Mouse (Mus musculus) forebrain, embryonic 14.5 days (tissue): ENCODE data around the gene Slc25a5. TPM values are rescaled to one million over a fixed set of nuclear protein-coding genes. Genes with fewer than 3 reads are reported as not detected.

Experiments
- ATAC-seq: fragments of 200-750 bp; cut with Nextera tagmentation; 2 replicates; pipeline ENCODE4 v1.8.0; 2017; ENCODE audit warnings: mild to moderate bottlenecking, moderate library complexity
- DNase-seq: peaks from one replicate; pipeline ENCODE4 v3.0.0-alpha.2; 2015; ENCODE audit warnings: low spot score
- H3K27ac ChIP-seq: fragments of 300-500 bp; sonication (generic); 2 replicates; pipeline ENCODE4 v1.5.1; 2014; ENCODE audit warnings: low read depth, mild to moderate bottlenecking, control low read depth, low read length, moderate library complexity
- H3K27me3 ChIP-seq: fragments of 300-500 bp; sonication (generic); replicated peaks from 2 replicates; pipeline ENCODE4 v1.6.1; 2014; ENCODE audit warnings: low read length, control low read depth, mixed read lengths; ENCODE audit not compliant: control insufficient read depth, insufficient read depth
- H3K36me3 ChIP-seq: fragments of 300-500 bp; sonication (generic); 2 replicates; pipeline ENCODE4 v1.6.1; 2014; ENCODE audit warnings: low read length, control low read depth; ENCODE audit not compliant: control insufficient read depth, insufficient read depth
- H3K4me1 ChIP-seq: fragments of 300-500 bp; sonication (generic); 2 replicates; pipeline ENCODE4 v1.6.1; 2014; ENCODE audit warnings: antibody characterized with exemption, low read length, control low read depth; ENCODE audit not compliant: control insufficient read depth, insufficient read depth
- H3K4me2 ChIP-seq: fragments of 300-500 bp; sonication (generic); 2 replicates; pipeline ENCODE4 v1.6.1; 2014; ENCODE audit warnings: mild to moderate bottlenecking, control low read depth, low read length
- H3K4me3 ChIP-seq: fragments of 300-500 bp; sonication (generic); 2 replicates; pipeline ENCODE4 v1.5.1; 2014; ENCODE audit warnings: low read depth, low read length, control low read depth
- H3K9ac ChIP-seq: fragments of 300-500 bp; sonication (generic); 2 replicates; pipeline ENCODE4 v1.6.1; 2014; ENCODE audit warnings: mild to moderate bottlenecking, low read length, control low read depth, moderate library complexity
- H3K9me3 ChIP-seq: fragments of 300-500 bp; sonication (generic); replicated peaks from 2 replicates; pipeline ENCODE4 v1.6.1; 2016; ENCODE audit warnings: low read length, control low read depth, mixed read lengths; ENCODE audit not compliant: control insufficient read depth
- WGBS: fragments of 180-500 bp; shearing (Covaris S2); extraction: QIAGEN DNeasy Blood & Tissue Kit; methylation state at CpG from one replicate; pipeline ENCODE4 v1.1.7; 2014; 5-methylcytosine and 5-hydroxymethylcytosine counted together
- polyA plus RNA-seq: library from polyadenylated mRNA; unstranded; fragments of >200 nt; fragmentation: Nextera tagmentation; extraction: Ambion mirVana; gene quantifications from 2 replicates; pipeline ENCODE4 v1.2.1, GENCODE M21; 2014

The Slc25a5 gene
- polyA plus RNA-seq, 1 experiment from 2014 or later = 711 TPM

DNA sequence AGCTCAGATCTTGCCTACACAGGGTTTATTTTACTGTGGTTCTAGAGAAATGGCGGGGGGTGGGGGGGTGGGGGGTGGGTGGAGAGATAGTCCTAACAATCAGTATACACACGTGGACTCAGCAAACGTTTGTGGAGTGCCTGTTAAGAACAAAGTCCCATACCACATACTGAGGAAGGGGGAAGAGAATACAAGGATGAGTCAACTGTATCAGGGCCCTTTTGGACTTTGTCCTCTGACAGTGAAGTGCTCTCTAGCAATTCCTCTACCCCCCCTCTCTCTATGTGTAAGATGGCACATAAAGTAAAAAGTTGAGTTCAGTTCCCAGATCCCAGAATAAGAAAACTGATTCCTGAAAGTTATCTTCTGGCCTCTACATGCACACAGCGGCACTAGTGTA lies 24.1 kb downstream of the Slc25a5 start:
- 68% methylated on average over 4 of the region's 4 CpGs for WGBS
- Histone ChIP-seq H3K27ac (no peak overlapping the region), H3K9ac (no peak overlapping the region), H3K4me2 (no peak overlapping the region), H3K4me1 (no peaks in the 10 kb centered on the region), H3K4me3 (no peak overlapping the region), H3K27me3 (no peaks in the 10 kb centered on the region), H3K9me3 (no peaks in the 10 kb centered on the region), H3K36me3 (no peaks in the 10 kb centered on the region)
- no peak for DNase-seq
- ATAC-seq = no peak

DNA sequence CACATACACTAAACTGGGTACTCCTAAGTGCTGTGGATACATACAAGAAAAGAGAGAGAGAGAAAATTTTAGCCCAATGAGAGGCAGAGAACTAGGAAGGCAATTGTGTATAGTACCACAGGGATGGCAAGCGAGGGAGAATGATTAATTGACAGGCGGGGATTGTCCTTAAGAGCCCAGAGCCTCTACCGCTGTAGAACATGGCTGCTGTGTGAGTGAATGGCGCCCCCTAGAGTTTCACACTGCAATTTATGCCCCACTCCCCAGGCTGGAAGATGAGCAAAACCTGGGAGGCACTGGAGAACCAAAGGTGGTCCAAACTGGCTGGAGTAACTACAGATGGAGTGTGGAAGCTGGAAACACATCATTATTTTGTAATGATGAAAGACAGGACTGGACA lies 24.8 kb downstream of the Slc25a5 start:
- Histone ChIP-seq H3K27me3 (no peaks in the 10 kb centered on the region), H3K36me3 (no peaks in the 10 kb centered on the region), H3K4me1 (no peaks in the 10 kb centered on the region), H3K9ac (no peak overlapping the region), H3K27ac (no peak overlapping the region), H3K4me3 (no peak overlapping the region), H3K4me2 (no peak overlapping the region), H3K9me3 (no peaks in the 10 kb centered on the region)
- DNase-seq (peak; percentile 71), ATAC-seq (0 out of 2 replicates have a peak, but pooled peaks have one; percentile 35)
- 17% methylated on average over 4 of the region's 4 CpGs for WGBS

DNA sequence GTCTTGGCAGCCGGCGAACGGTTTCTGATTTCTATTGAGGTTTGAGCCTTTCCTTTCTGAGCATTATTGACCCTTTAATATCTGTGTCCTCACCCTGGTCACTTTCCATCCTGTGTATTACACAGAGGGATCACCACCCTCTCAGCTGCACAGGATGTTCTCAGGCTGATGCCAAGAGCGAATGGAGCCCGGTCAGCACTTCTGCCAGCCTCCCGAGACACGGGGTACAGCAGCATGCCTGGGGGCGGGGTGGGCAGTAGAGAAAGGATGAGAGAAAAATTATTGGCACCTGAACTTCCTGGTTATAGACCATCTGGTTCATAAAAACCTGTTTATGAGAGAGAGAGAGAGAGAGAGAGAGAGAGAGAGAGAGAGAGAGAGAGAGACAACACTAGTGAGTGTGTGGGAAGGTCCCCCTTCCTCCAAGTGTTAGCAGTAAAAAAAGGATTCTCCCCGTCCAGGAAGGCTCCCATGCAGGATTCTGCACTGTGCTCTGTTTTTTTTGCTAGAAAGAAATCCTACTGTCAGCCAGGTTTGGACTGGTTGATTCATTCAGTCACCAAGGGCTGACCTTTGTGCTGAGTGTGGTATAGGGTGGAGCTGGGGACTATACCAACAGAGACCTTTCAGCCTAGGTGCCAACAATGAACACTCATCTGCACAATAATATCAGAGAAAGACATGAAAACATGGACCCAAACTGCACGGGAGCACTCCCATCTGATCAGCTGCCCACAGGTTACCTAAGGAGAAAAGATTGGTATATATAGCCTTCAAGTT lies 28.7 kb downstream of the Slc25a5 start:
- ATAC-seq = no peak
- no peak for DNase-seq
- no peaks in the 10 kb centered on the region for H3K36me3 ChIP-seq
- no peaks in the 10 kb centered on the region for H3K4me1 ChIP-seq
- no peak overlapping the region for H3K27ac ChIP-seq
- no peak overlapping the region for H3K4me2 ChIP-seq
- no peaks in the 10 kb centered on the region for H3K9me3 ChIP-seq
- H3K9ac ChIP-seq = no peak overlapping the region
- H3K4me3 ChIP-seq = no peak overlapping the region
- no peaks in the 10 kb centered on the region for H3K27me3 ChIP-seq
- 87% methylated on average over 10 of the region's 10 CpGs for WGBS

DNA sequence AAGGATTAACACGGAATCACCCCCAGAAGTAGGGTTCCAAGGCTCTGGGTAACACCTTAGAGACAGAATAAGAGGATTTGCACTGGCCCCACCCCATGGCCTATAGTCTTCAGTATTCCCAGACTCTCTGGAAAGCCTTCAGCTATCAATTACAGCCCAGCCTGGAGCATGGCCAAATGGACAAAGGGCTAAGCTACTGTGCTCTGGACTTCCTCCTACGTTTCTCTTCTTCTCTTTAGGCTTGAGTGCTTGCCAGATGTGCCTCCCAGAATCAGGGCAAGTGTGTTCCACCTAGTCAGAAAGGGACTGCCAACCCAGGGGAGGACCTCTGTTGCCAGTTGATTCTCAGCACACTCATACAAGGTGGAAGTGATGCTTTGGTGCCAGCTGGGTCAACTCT lies 29.6 kb downstream of the Slc25a5 start:
- no peak overlapping the region for H3K4me3 ChIP-seq
- H3K4me2 ChIP-seq = no peak overlapping the region
- no peaks in the 10 kb centered on the region for H3K9me3 ChIP-seq
- H3K27me3 ChIP-seq = no peaks in the 10 kb centered on the region
- H3K36me3 ChIP-seq = no peaks in the 10 kb centered on the region
- DNase-seq = no peak
- 47% methylated on average over 2 of the region's 2 CpGs for WGBS
- no peaks in the 10 kb centered on the region for H3K4me1 ChIP-seq
- H3K9ac ChIP-seq = no peak overlapping the region
- H3K27ac ChIP-seq = no peak overlapping the region
- no peak for ATAC-seq

DNA sequence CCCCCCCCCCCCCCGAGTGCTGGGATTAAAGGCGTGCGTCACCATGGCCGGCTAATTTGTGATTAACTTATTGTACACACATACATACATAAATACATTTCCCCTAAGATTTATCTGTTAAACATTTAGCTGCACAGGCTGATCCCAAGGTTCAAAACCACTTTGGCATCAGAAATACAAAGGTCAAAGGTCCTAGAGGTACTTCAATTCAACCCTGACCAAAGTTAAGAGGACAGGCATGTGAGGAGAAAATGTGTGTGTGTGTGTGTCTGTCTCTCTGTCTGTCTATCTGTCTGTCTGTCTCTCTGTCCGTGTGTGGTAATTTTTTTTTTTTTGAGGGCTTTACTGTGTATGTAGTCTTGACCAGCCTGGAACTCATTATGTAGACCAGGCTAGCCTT lies 31.4 kb downstream of the Slc25a5 start:
- Histone ChIP-seq H3K4me3 (no peak overlapping the region), H3K36me3 (no peaks in the 10 kb centered on the region), H3K27me3 (no peaks in the 10 kb centered on the region), H3K4me1 (no peaks in the 10 kb centered on the region), H3K27ac (no peak overlapping the region), H3K4me2 (no peak overlapping the region), H3K9me3 (no peaks in the 10 kb centered on the region), H3K9ac (no peak overlapping the region)
- DNase-seq (no peak), ATAC-seq (no peak)
- 88% methylated on average over 5 of the region's 5 CpGs for WGBS

DNA sequence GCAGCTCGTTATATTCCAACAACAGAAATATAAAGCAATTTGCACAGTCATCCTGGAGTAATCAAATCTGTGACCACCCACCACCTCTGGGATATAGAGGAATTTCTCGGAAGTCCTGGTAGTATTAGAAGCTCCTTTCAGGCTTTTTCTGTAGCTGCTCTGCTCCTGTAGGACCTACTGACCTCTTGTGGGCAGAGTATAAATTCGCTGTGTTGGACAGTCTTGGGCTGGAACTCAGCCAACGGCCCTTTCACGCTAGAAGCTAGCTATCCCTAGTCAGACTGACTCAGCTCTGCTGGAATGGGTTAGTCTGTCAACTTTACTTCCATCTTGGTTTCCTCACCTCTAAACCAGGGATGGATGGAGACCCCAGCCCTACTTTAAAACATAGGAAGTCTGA lies 34.8 kb downstream of the Slc25a5 start:
- WGBS = 30% methylated on average over 5 of the region's 5 CpGs
- no peaks in the 10 kb centered on the region for H3K27me3 ChIP-seq
- no peak overlapping the region for H3K4me3 ChIP-seq
- no peaks in the 10 kb centered on the region for H3K9me3 ChIP-seq
- ATAC-seq (peak; percentile 32; the same call in 1 of the 2 replicates), DNase-seq (peak; percentile 54)
- no peak overlapping the region for H3K4me2 ChIP-seq
- no peaks in the 10 kb centered on the region for H3K4me1 ChIP-seq
- no peaks in the 10 kb centered on the region for H3K36me3 ChIP-seq
- no peak overlapping the region for H3K27ac ChIP-seq
- H3K9ac ChIP-seq = no peak overlapping the region

DNA sequence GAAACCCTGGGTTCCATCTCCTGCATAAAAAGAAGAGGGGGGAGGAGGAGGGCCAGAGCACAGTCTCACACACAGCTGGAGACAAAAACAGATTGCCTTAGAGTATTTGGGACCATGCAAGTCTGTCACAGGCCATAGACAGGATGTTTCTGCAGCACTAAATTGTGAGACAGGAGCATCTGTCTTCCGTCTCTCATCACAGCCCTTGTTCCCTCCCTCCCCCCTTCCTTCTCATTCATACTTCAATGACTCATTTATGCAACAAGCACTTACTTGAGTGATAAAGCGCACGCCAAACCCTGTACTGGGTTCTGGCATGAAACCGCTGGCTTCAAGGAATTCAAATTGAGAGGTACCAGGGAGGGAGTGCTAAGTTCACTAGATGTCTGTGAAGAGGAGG lies 36.2 kb downstream of the Slc25a5 start:
- H3K4me2 ChIP-seq = no peak overlapping the region
- ATAC-seq (no peak), DNase-seq (no peak)
- H3K9me3 ChIP-seq = no peaks in the 10 kb centered on the region
- H3K4me1 ChIP-seq = no peaks in the 10 kb centered on the region
- 78% methylated on average over 4 of the region's 4 CpGs for WGBS
- H3K9ac ChIP-seq = no peak overlapping the region
- no peaks in the 10 kb centered on the region for H3K27me3 ChIP-seq
- H3K36me3 ChIP-seq = no peaks in the 10 kb centered on the region
- H3K4me3 ChIP-seq = no peak overlapping the region
- no peak overlapping the region for H3K27ac ChIP-seq

DNA sequence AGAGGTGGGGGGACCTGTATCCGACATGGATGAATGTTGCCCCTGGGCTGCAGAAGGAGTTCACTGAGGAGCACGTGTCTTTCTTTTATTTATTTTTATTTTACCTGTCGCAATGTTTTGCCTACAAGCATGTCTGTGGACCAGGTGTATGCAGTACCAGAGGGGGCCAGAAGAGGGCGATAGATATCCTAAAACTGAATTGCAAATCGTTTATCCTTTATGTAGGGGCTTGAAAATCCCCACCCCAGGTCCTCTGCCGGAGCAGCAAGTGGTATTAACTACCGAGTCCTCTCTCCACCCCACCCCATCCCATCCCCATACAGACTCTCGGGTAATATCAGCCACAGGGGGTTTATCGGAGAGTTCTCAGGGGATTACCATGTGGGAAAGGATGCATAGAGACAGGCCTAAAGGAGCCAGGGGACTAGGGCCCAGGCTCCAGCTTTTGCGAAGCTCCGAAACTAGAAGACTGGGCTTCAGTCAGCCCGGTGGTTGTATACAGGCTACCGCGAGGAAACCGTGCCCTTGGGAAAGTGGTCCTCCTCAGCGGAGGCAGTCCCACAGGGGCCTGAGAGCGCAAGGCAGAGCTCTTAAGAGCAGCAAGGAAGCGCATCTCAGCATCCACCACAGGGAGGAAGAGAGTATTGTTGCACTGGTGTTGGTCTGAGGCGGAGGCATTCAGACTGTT lies 38.1 kb downstream of the Slc25a5 start:
- H3K4me2 ChIP-seq = peak overlapping the region; percentile 44
- no peaks in the 10 kb centered on the region for H3K9me3 ChIP-seq
- DNase-seq (peak; percentile 75), ATAC-seq (peak; percentile 67)
- H3K27me3 ChIP-seq = no peaks in the 10 kb centered on the region
- no peak overlapping the region for H3K27ac ChIP-seq
- H3K4me1 ChIP-seq = no peaks in the 10 kb centered on the region
- 37% methylated on average over 19 of the region's 19 CpGs for WGBS
- H3K9ac ChIP-seq = 0 out of 2 replicates have a peak overlapping the region, but pooled peaks have one; percentile 25
- no peaks in the 10 kb centered on the region for H3K36me3 ChIP-seq
- H3K4me3 ChIP-seq = peak overlapping the region; percentile 14; the same call in 1 of the 2 replicates

DNA sequence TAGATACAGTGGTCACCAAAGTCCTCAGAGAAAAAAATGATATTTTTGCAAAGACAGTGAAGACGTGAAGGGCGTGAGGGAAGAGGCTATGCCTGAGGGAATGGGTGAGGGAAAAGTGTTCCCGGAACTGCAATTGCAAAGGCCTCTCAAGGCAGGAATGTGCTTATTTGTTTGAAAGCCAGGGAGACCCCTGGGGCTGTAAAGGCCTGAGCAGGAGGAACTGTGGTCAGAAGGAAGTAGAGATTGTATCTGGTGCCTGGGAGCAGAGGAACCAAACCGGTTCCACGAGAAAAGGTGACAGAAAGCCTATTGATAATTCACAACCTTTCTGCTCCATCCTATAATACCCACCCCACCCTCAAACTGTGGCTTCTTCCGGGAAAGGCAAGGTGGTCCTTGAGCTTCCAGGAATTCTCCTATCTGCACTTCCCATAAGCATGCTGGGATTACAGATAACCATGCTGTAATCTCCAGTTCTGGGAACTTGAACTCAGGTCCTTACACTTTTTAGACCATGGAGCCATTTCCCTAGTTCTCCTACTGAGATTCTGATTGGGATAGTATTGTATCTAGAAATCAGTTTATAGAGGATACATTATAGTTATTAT lies 41.7 kb downstream of the Slc25a5 start:
- Histone ChIP-seq H3K27ac (no peak overlapping the region), H3K4me3 (no peak overlapping the region), H3K36me3 (no peaks in the 10 kb centered on the region), H3K4me1 (no peaks in the 10 kb centered on the region), H3K9me3 (no peaks in the 10 kb centered on the region), H3K27me3 (no peaks in the 10 kb centered on the region), H3K4me2 (no peak overlapping the region), H3K9ac (no peak overlapping the region)
- ATAC-seq (no peak), DNase-seq (no peak)
- WGBS = 72% methylated on average over 6 of the region's 6 CpGs
